Mouse (Mus musculus) stomach, postnatal 0 days (tissue): ENCODE data around the gene Ube2i. TPM values are rescaled to one million over a fixed set of nuclear protein-coding genes. Genes with fewer than 3 reads are reported as not detected.
"Not testable (repeated sequence)": the region's sequence is repeated elsewhere in the genome, so short reads cannot be mapped to it uniquely, and the experiment has no call there.

ENCODE experiments used
- ATAC-seq: fragments of 200-750 bp; cut with Nextera tagmentation; 2 replicates; pipeline ENCODE4 v1.8.0; 2017; ENCODE audit not compliant: low FRiP score, low TSS enrichment
- DNase-seq: peaks from one replicate; pipeline ENCODE4 v3.0.0-alpha.2; 2016; ENCODE audit warnings: low spot score
- H3K27ac ChIP-seq: fragments of 300-500 bp; sonication (generic); replicated peaks from 2 replicates; pipeline ENCODE4 v1.5.1; 2014; ENCODE audit warnings: mild to moderate bottlenecking, control low read depth
- H3K27me3 ChIP-seq: fragments of 300-500 bp; sonication (generic); 2 replicates; pipeline ENCODE4 v1.6.1; 2014; ENCODE audit warnings: low read length; ENCODE audit not compliant: control insufficient read depth, insufficient read depth
- H3K36me3 ChIP-seq: fragments of 300-500 bp; sonication (generic); 2 replicates; pipeline ENCODE4 v1.6.1; 2014; ENCODE audit warnings: low read length, mixed read lengths; ENCODE audit not compliant: control insufficient read depth, insufficient read depth
- H3K4me1 ChIP-seq: fragments of 300-500 bp; sonication (generic); replicated peaks from 2 replicates; pipeline ENCODE4 v1.6.1; 2014; ENCODE audit warnings: antibody characterized with exemption; ENCODE audit not compliant: control insufficient read depth, insufficient read depth
- H3K4me2 ChIP-seq: fragments of 300-500 bp; sonication (generic); replicated peaks from 2 replicates; pipeline ENCODE4 v1.6.1; 2014; ENCODE audit warnings: low read depth, mild to moderate bottlenecking, control low read depth, moderate library complexity
- H3K4me3 ChIP-seq: fragments of 300-500 bp; sonication (generic); 2 replicates; pipeline ENCODE4 v1.5.1; 2014; ENCODE audit warnings: low read depth, low read length, control low read depth
- H3K9ac ChIP-seq: fragments of 300-500 bp; sonication (generic); 2 replicates; pipeline ENCODE4 v1.6.1; 2014; ENCODE audit warnings: mild to moderate bottlenecking, low read length, control low read depth, mixed read lengths
- H3K9me3 ChIP-seq: fragments of 300-500 bp; sonication (generic); 2 replicates; pipeline ENCODE4 v1.6.1; 2016; ENCODE audit warnings: low read length; ENCODE audit not compliant: control insufficient read depth
- CTCF ChIP-seq: IDR thresholded peaks from 2 replicates; pipeline ENCODE4 v1.5.1; 2016; ENCODE audit warnings: antibody characterized with exemption, low read depth, mild to moderate bottlenecking, moderate library complexity
- EP300 ChIP-seq: optimal IDR thresholded peaks from 2 replicates; pipeline ENCODE3; 2016; ENCODE audit warnings: antibody characterized with exemption
- WGBS: fragments of 180-500 bp; shearing (Covaris S2); extraction: QIAGEN DNeasy Blood & Tissue Kit; methylation state at CpG from one replicate; pipeline ENCODE4 v1.1.7; 2014; 5-methylcytosine and 5-hydroxymethylcytosine counted together
- polyA plus RNA-seq: library from polyadenylated mRNA; unstranded; fragments of >200 nt; fragmentation: Nextera tagmentation; extraction: Ambion mirVana; gene quantifications from 2 replicates; pipeline ENCODE4 v1.2.1, GENCODE M21; 2015

Ube2i gene
- polyA plus RNA-seq, 1 experiment from 2014 or later = 318 TPM

GRCm38 (mm10) chr17:25224586-25225222, 49.7 kb downstream of the Ube2i start:
- DNase-seq (no peak), ATAC-seq (no peak)
- TF ChIP-seq CTCF (no peak), EP300 (no peak)
- Histone ChIP-seq H3K4me1 (peaks cover 3% of the 10 kb centered on the region; the same call in 1 of the 2 replicates), H3K36me3 (no peaks in the 10 kb centered on the region), H3K27me3 (no peaks in the 10 kb centered on the region), H3K9me3 (no peaks in the 10 kb centered on the region), H3K4me3 (no peak overlapping the region), H3K9ac (no peak overlapping the region), H3K4me2 (no peak overlapping the region), H3K27ac (no peak overlapping the region)
- 86% methylated on average over 7 of the region's 7 CpGs for WGBS

- no peak for ATAC-seq
- Histone ChIP-seq H3K9ac (peak overlapping the region; percentile 50; the same call in 1 of the 2 replicates), H3K36me3 (peaks cover 3% of the 10 kb centered on the region; the same call in 1 of the 2 replicates), H3K4me2 (peak overlapping the region; percentile 41), H3K27me3 (no peaks in the 10 kb centered on the region), H3K27ac (peak overlapping the region; percentile 50), H3K4me3 (peak overlapping the region; percentile 17; the same call in 1 of the 2 replicates), H3K4me1 (peaks cover 3% of the 10 kb centered on the region; the same call in 1 of the 2 replicates), H3K9me3 (no peaks in the 10 kb centered on the region)
- TF ChIP-seq CTCF (no peak), EP300 (no peak)
- 42% methylated on average over 6 of the region's 6 CpGs for WGBS
- no peak for DNase-seq
Measured at GRCm38 (mm10) chr17:25222951-25223601, 51.3 kb downstream of the Ube2i start.

GRCm38 (mm10) chr17:25222504-25222940, 51.9 kb downstream of the Ube2i start:
- Histone ChIP-seq H3K4me2 (peak overlapping the region; percentile 70), H3K4me3 (peak overlapping the region; percentile 17; the same call in 1 of the 2 replicates), H3K27ac (peak overlapping the region; percentile 50; the same call in 1 of the 2 replicates), H3K9ac (peak overlapping the region; percentile 50; the same call in 1 of the 2 replicates)
- H3K27me3 ChIP-seq, H3K4me1 ChIP-seq, DNase-seq, H3K36me3 ChIP-seq, H3K9me3 ChIP-seq: not testable (repeated sequence)
- peak; percentile 90 for ATAC-seq
- 23% methylated on average over 14 of the region's 28 CpGs for WGBS

- TF ChIP-seq EP300 = no peak
- TF ChIP-seq CTCF = peak; percentile 19; the same call in 1 of the 2 replicates
- H3K9ac ChIP-seq = peak overlapping the region; percentile 47
- WGBS = 5% methylated on average over 18 of the region's 30 CpGs
- ATAC-seq = peak; percentile 80
- H3K4me1 ChIP-seq = peaks cover 3% of the 10 kb centered on the region; the same call in 1 of the 2 replicates
- H3K4me3 ChIP-seq = peak overlapping the region; percentile 36
- peak overlapping the region; percentile 41; the same call in 1 of the 2 replicates for H3K27ac ChIP-seq
- no peaks in the 10 kb centered on the region for H3K27me3 ChIP-seq
- H3K4me2 ChIP-seq = peak overlapping the region; percentile 70
- peaks cover 3% of the 10 kb centered on the region; the same call in 1 of the 2 replicates for H3K36me3 ChIP-seq
- H3K9me3 ChIP-seq = no peaks in the 10 kb centered on the region
- DNase-seq = peak; percentile 85
Measured at GRCm38 (mm10) chr17:25221821-25222503, 52.5 kb downstream of the Ube2i start.

- Histone ChIP-seq H3K9ac (no peak overlapping the region), H3K36me3 (peaks cover 8% of the 10 kb centered on the region; the same call in 1 of the 2 replicates), H3K27me3 (no peaks in the 10 kb centered on the region), H3K27ac (no peak overlapping the region), H3K9me3 (no peaks in the 10 kb centered on the region), H3K4me3 (no peak overlapping the region), H3K4me1 (peaks cover 3% of the 10 kb centered on the region; the same call in 1 of the 2 replicates), H3K4me2 (no peak overlapping the region)
- no peak for ATAC-seq
- TF ChIP-seq EP300 = no peak
- TF ChIP-seq CTCF = no peak
- no peak for DNase-seq
- WGBS = 72% methylated on average over 1 of the region's 1 CpGs
Measured at GRCm38 (mm10) chr17:25220746-25221145, 53.7 kb downstream of the Ube2i start.
